Mouse (Mus musculus): Measurements from ENCODE around the gene Ubqlnl. TPM values are rescaled to one million over a fixed set of nuclear protein-coding genes. Genes with fewer than 3 reads are reported as not detected.

The Ubqlnl gene
- total and polyA plus RNA-seq, 3 experiments: not detected

DNA sequence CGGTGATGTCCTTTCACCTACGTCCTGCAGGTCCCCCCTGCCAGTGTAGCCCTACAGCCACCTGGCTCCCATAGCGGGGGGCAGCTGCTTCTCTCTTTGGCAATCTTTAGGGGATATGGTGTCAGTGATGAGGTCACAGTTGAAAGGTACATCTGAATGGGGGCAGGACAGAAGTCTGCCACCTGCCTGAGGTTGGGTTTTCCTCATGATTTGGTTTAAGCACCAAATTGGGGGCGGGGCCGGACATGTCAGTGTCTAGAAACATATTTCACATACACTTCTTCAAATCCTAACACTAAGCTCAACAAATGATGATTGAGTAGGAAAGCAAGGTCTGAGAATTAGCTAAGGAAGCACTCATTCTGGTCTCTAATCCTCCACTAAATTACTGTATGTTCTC is 20.6 kb downstream of the Ubqlnl start, which contains the start of gene Ubqln5:
TSS of gene Ubqln5 (minus strand) at position 101 of the 400 bp plus-strand sequence.
- TF ChIP-seq CTCF (IDR thresholded peaks at IDR 0.05; ENCODE audit: low read depth, low read length): no peak
- TF ChIP-seq GATA2 (IDR thresholded peaks at IDR 0.05; ENCODE audit: borderline replicate concordance, low read depth, low read length): no peak
- TF ChIP-seq POLR2AphosphoS5 (IDR thresholded peaks at IDR 0.05; ENCODE audit: insufficient replicate concordance, low read depth, low read length): no peak
- no peak for TF ChIP-seq GATA1 (IDR thresholded peaks at IDR 0.05; ENCODE audit: borderline replicate concordance, low read length)
- no peak for TF ChIP-seq TAL1 (conservative IDR thresholded peaks at IDR 0.05; ENCODE audit: low read depth, low read length)
- no peak for ATAC-seq (ENCODE audit: extremely low read depth, insufficient number of reproducible peaks, low FRiP score, poor library complexity, severe bottlenecking)

GRCm38 (mm10) chr7:104104757-104104972 is 45.7 kb downstream of the Ubqlnl start, which contains the start of gene Olfr646:
TSS of gene Olfr646 (plus strand) at chr7:104104873.
- no peaks in the 10 kb centered on the region for H3K9me3 ChIP-seq (replicated peaks)
- H3K27me3 ChIP-seq (ENCODE audit: insufficient read depth, low read length): no peaks in the 10 kb centered on the region
- no peak for DNase-seq (ENCODE audit: low spot score)
- no peak within 1 kb of the TSS for H3K4me3 ChIP-seq (ENCODE audit: low read depth, low read length)
- TF ChIP-seq POLR2AphosphoS5 (IDR thresholded peaks at IDR 0.05; ENCODE audit: insufficient replicate concordance, low read depth, low read length) (no peak), GATA2 (IDR thresholded peaks at IDR 0.05; ENCODE audit: borderline replicate concordance, low read depth, low read length) (no peak), GATA1 (IDR thresholded peaks at IDR 0.05; ENCODE audit: borderline replicate concordance, low read length) (no peak), TAL1 (conservative IDR thresholded peaks at IDR 0.05; ENCODE audit: low read depth, low read length) (no peak), CTCF (IDR thresholded peaks at IDR 0.05; ENCODE audit: low read depth, low read length) (no peak)
- no peaks in the 10 kb centered on the region for H3K4me1 ChIP-seq (ENCODE audit: insufficient read depth, low read depth, low read length)
- H3K36me3 ChIP-seq (replicated peaks): no peaks in the 10 kb centered on the region
- no peak for ATAC-seq (ENCODE audit: extremely low read depth, insufficient number of reproducible peaks, low FRiP score, poor library complexity, severe bottlenecking)

More for the DNA sequence above, 20.6 kb downstream of the Ubqlnl start, which contains the start of gene Ubqln5:
- Histone ChIP-seq H3K36me3 (replicated peaks) (no peaks in the 10 kb centered on the region), H3K27me3 (ENCODE audit: insufficient read depth, low read length) (no peaks in the 10 kb centered on the region; the same call in 1 of the 2 replicates), H3K9me3 (replicated peaks) (no peaks in the 10 kb centered on the region), H3K4me3 (ENCODE audit: low read depth, low read length) (no peak within 1 kb of the TSS), H3K4me1 (ENCODE audit: insufficient read depth, low read depth, low read length) (no peaks in the 10 kb centered on the region)
- no peak for DNase-seq (ENCODE audit: low spot score)

DNA sequence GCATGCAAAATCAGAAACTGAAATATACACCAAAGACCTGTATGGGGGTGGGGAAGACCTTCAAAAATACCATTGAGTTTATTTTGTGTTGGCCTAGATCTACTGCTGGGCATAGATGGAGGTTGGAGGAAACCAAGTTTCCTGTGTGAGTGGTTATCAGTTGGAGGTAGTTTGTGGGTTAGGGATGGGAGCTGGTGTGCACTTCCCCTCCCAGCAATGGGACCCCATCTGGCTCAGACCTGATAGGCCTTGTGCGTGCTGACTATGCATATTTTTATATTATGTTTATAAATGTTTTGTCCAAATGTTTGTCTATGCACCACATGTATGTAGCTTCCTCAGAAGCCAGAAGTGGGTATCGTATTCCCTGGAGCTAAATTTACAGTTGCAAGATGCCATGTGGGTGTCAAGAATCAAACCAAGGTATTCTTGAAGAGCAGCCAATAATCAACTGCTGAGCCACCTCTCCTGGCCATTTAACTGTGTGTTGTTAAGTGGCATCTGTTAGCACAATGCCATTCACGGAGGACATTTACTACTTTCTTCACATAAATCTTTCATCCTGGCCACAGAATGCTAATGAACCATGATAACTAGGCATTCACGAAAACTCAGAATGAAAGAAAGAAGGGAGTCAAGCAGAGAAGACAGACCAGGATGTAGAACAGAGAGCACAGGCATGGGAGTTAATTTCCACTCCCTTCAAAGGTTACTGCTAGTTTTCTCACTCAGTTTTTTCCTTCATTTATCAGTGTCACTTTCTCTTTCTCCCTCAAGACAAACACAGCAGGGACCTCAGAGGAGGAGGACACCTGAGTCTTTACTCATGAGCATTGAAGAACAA is 46.2 kb downstream of the Ubqlnl start:
- ATAC-seq (ENCODE audit: extremely low read depth, insufficient number of reproducible peaks, low FRiP score, poor library complexity, severe bottlenecking): no peak
- Histone ChIP-seq H3K27me3 (ENCODE audit: insufficient read depth, low read length) (no peaks in the 10 kb centered on the region), H3K9me3 (replicated peaks) (no peaks in the 10 kb centered on the region), H3K36me3 (replicated peaks) (no peaks in the 10 kb centered on the region), H3K4me3 (ENCODE audit: low read depth, low read length) (no peak overlapping the region), H3K4me1 (ENCODE audit: insufficient read depth, low read depth, low read length) (no peaks in the 10 kb centered on the region)
- DNase-seq (ENCODE audit: low spot score): no peak
- TF ChIP-seq GATA1 (IDR thresholded peaks at IDR 0.05; ENCODE audit: borderline replicate concordance, low read length): no peak
- TF ChIP-seq POLR2AphosphoS5 (IDR thresholded peaks at IDR 0.05; ENCODE audit: insufficient replicate concordance, low read depth, low read length): no peak

Other genes starting within 250 kb of the Ubqlnl start
Only the 20 nearest of the 27 such genes appear.
- not detected in 2 replicates for gene Olfr638, start 151.8 kb downstream of the Ubqlnl start, total RNA-seq (2014; fragmentation: Nextera tagmentation)
- not detected in 2 replicates for gene Olfr638, start 151.8 kb downstream of the Ubqlnl start, total RNA-seq (2017)
- not detected in 2 replicates for gene Olfr638, start 151.8 kb downstream of the Ubqlnl start, polyA plus RNA-seq (2012)
- not detected in 2 replicates for gene Olfr639, start 133.3 kb downstream of the Ubqlnl start, total RNA-seq (2014; fragmentation: Nextera tagmentation)
- gene Olfr639, start 133.3 kb downstream of the Ubqlnl start, total RNA-seq (2017): 0.17 and 0.22 TPM in 2 replicates
- not detected in 2 replicates for gene Olfr639, start 133.3 kb downstream of the Ubqlnl start, polyA plus RNA-seq (2012)
- not detected in 2 replicates for gene Olfr640, start 125.0 kb downstream of the Ubqlnl start, total RNA-seq (2014; fragmentation: Nextera tagmentation)
- gene Olfr640, start 125.0 kb downstream of the Ubqlnl start, total RNA-seq (2017): 0.11 and 0.17 TPM in 2 replicates
- gene Olfr640, start 125.0 kb downstream of the Ubqlnl start, polyA plus RNA-seq (2012): not detected in 2 replicates
- not detected in 2 replicates for gene Olfr641, start 115.1 kb downstream of the Ubqlnl start, total RNA-seq (2014; fragmentation: Nextera tagmentation)
- gene Olfr641, start 115.1 kb downstream of the Ubqlnl start, total RNA-seq (2017): 0.12 TPM in 1 of 2 replicates, not detected in the other
- not detected in 2 replicates for gene Olfr641, start 115.1 kb downstream of the Ubqlnl start, polyA plus RNA-seq (2012)
- gene Olfr642, start 97.9 kb downstream of the Ubqlnl start, total RNA-seq (2014; fragmentation: Nextera tagmentation): not detected in 2 replicates
- gene Olfr642, start 97.9 kb downstream of the Ubqlnl start, total RNA-seq (2017): 0.11 and 0.12 TPM in 2 replicates
- not detected in 2 replicates for gene Olfr642, start 97.9 kb downstream of the Ubqlnl start, polyA plus RNA-seq (2012)
- not detected in 2 replicates for gene 4930516K23Rik, start 89.1 kb downstream of the Ubqlnl start, total RNA-seq (2014; fragmentation: Nextera tagmentation)
- 0.05 and 0.23 TPM in 2 replicates for gene 4930516K23Rik, start 89.1 kb downstream of the Ubqlnl start, total RNA-seq (2017)
- gene 4930516K23Rik, start 89.1 kb downstream of the Ubqlnl start, polyA plus RNA-seq (2012): not detected in 2 replicates
- gene Olfr644, start 78.7 kb downstream of the Ubqlnl start, total RNA-seq (2014; fragmentation: Nextera tagmentation): not detected in 2 replicates
- gene Olfr644, start 78.7 kb downstream of the Ubqlnl start, total RNA-seq (2017): 0.17 and 0.76 TPM in 2 replicates
- gene Olfr644, start 78.7 kb downstream of the Ubqlnl start, polyA plus RNA-seq (2012): not detected in 2 replicates
- gene Olfr645, start 65.1 kb downstream of the Ubqlnl start, total RNA-seq (2014; fragmentation: Nextera tagmentation): not detected in 2 replicates
- 0.05 and 0.12 TPM in 2 replicates for gene Olfr645, start 65.1 kb downstream of the Ubqlnl start, total RNA-seq (2017)
- gene Olfr645, start 65.1 kb downstream of the Ubqlnl start, polyA plus RNA-seq (2012): not detected in 2 replicates
- not detected in 2 replicates for gene Olfr646, start 45.7 kb downstream of the Ubqlnl start, total RNA-seq (2014; fragmentation: Nextera tagmentation)
- gene Olfr646, start 45.7 kb downstream of the Ubqlnl start, total RNA-seq (2017): 0.06 and 0.33 TPM in 2 replicates
- gene Olfr646, start 45.7 kb downstream of the Ubqlnl start, polyA plus RNA-seq (2012): not detected in 2 replicates
- not detected in 2 replicates for gene Ubqln5, start 20.7 kb downstream of the Ubqlnl start, total RNA-seq (2014; fragmentation: Nextera tagmentation)
- gene Ubqln5, start 20.7 kb downstream of the Ubqlnl start, total RNA-seq (2017): not detected in 2 replicates
- not detected in 2 replicates for gene Ubqln5, start 20.7 kb downstream of the Ubqlnl start, polyA plus RNA-seq (2012)
- not detected in 2 replicates for gene Olfr643, start 13.2 kb downstream of the Ubqlnl start, total RNA-seq (2014; fragmentation: Nextera tagmentation)
- not detected in 2 replicates for gene Olfr643, start 13.2 kb downstream of the Ubqlnl start, total RNA-seq (2017)
- not detected in 2 replicates for gene Olfr643, start 13.2 kb downstream of the Ubqlnl start, polyA plus RNA-seq (2012)
- not detected in 2 replicates for gene Ubqln3, start 7.3 kb downstream of the Ubqlnl start, total RNA-seq (2014; fragmentation: Nextera tagmentation)
- 0.22 TPM in 1 of 2 replicates, not detected in the other for gene Ubqln3, start 7.3 kb downstream of the Ubqlnl start, total RNA-seq (2017)
- gene Ubqln3, start 7.3 kb downstream of the Ubqlnl start, polyA plus RNA-seq (2012): not detected in 2 replicates
- not detected in 2 replicates for gene Olfm5, start 14.3 kb upstream of the Ubqlnl start, total RNA-seq (2014; fragmentation: Nextera tagmentation)
- gene Olfm5, start 14.3 kb upstream of the Ubqlnl start, total RNA-seq (2017): 0.16 TPM in 1 of 2 replicates, not detected in the other
- gene Olfm5, start 14.3 kb upstream of the Ubqlnl start, polyA plus RNA-seq (2012): not detected in 2 replicates
- not detected in 2 replicates for gene Olfr648, start 32.8 kb upstream of the Ubqlnl start, total RNA-seq (2014; fragmentation: Nextera tagmentation)
- gene Olfr648, start 32.8 kb upstream of the Ubqlnl start, total RNA-seq (2017): 0.22 and 0.23 TPM in 2 replicates
- gene Olfr648, start 32.8 kb upstream of the Ubqlnl start, polyA plus RNA-seq (2012): not detected in 2 replicates
- gene Olfr649, start 45.4 kb upstream of the Ubqlnl start, total RNA-seq (2014; fragmentation: Nextera tagmentation): not detected in 2 replicates
- gene Olfr649, start 45.4 kb upstream of the Ubqlnl start, total RNA-seq (2017): 0.22 TPM in 1 of 2 replicates, not detected in the other
- gene Olfr649, start 45.4 kb upstream of the Ubqlnl start, polyA plus RNA-seq (2012): not detected in 2 replicates
- gene Trim6, start 68.2 kb upstream of the Ubqlnl start, total RNA-seq (2014; fragmentation: Nextera tagmentation): 0.23 TPM in 1 of 2 replicates, not detected in the other
- gene Trim6, start 68.2 kb upstream of the Ubqlnl start, total RNA-seq (2017): 0.05 TPM in 1 of 2 replicates, not detected in the other
- not detected in 2 replicates for gene Trim6, start 68.2 kb upstream of the Ubqlnl start, polyA plus RNA-seq (2012)
- gene Trim34a, start 93.9 kb upstream of the Ubqlnl start, total RNA-seq (2014; fragmentation: Nextera tagmentation): 1.7 and 4.9 TPM in 2 replicates
- 6.9 and 8.6 TPM in 2 replicates for gene Trim34a, start 93.9 kb upstream of the Ubqlnl start, total RNA-seq (2017)
- 0.22 and 0.25 TPM in 2 replicates for gene Trim34a, start 93.9 kb upstream of the Ubqlnl start, polyA plus RNA-seq (2012)
- not detected in 2 replicates for gene Trim5, start 137.5 kb upstream of the Ubqlnl start, total RNA-seq (2014; fragmentation: Nextera tagmentation)
- gene Trim5, start 137.5 kb upstream of the Ubqlnl start, total RNA-seq (2017): 0.33 and 0.35 TPM in 2 replicates
- gene Trim5, start 137.5 kb upstream of the Ubqlnl start, polyA plus RNA-seq (2012): not detected in 2 replicates
- gene Trim12a, start 164.9 kb upstream of the Ubqlnl start, total RNA-seq (2014; fragmentation: Nextera tagmentation): 0.30 and 3.8 TPM in 2 replicates
- not detected in 2 replicates for gene Trim12a, start 164.9 kb upstream of the Ubqlnl start, total RNA-seq (2017)
- gene Trim12a, start 164.9 kb upstream of the Ubqlnl start, polyA plus RNA-seq (2012): not detected in 2 replicates
- 10.8 and 11.2 TPM in 2 replicates for gene Trim34b, start 178.9 kb upstream of the Ubqlnl start, total RNA-seq (2014; fragmentation: Nextera tagmentation)
- gene Trim34b, start 178.9 kb upstream of the Ubqlnl start, total RNA-seq (2017): 6.8 and 7.6 TPM in 2 replicates
- gene Trim34b, start 178.9 kb upstream of the Ubqlnl start, polyA plus RNA-seq (2012): 0.14 and 0.34 TPM in 2 replicates

Measured in G1E (cell line).